In genomic region chrX:93292031-93292430, GRCm38 (mm10) we compare ENCODE assay signal across 27 mouse cellular contexts. TPM values are rescaled to one million over a fixed set of nuclear protein-coding genes. Genes with fewer than 3 reads are reported as not detected.
DNase-seq lines count a peak whose midpoint lies in the region; ATAC-seq and TF ChIP-seq lines count a peak whose summit lies in the region.
"Had no signal": no experiment of that assay in that cellular context is flagged by ENCODE, and none has a peak within 500 bp of the region (broad histone marks: within the 10 kb centered on the region; RNA-seq: fewer than 3 reads in every experiment).

No protein-coding gene starts in this region.

- peaks cover 5% of the 10 kb centered on the region; the same call in 1 of the 2 replicates for H3K4me1 ChIP-seq in midbrain, embryonic 11.5 days (ENCODE audit: control insufficient read depth, insufficient read depth, low read length)
- H3K4me1 ChIP-seq in midbrain, postnatal 0 days (ENCODE audit: insufficient read depth, low read length): no peaks in the 10 kb centered on the region
- H3K4me1 ChIP-seq in forebrain, embryonic 11.5 days (replicated peaks; ENCODE audit: control insufficient read depth, insufficient read depth, low read length): no peaks in the 10 kb centered on the region
- H3K4me1 ChIP-seq in forebrain, embryonic 15.5 days: peaks cover 11% of the 10 kb centered on the region
- H3K4me1 ChIP-seq: liver, embryonic 12.5 days had no signal

- TF ChIP-seq CTCF in midbrain, postnatal 0 days (IDR thresholded peaks at IDR 0.05): no peak

- no peak overlapping the region for H3K27ac ChIP-seq in midbrain, embryonic 11.5 days (ENCODE audit: low read depth, low read length)
- no peak overlapping the region for H3K27ac ChIP-seq in midbrain, postnatal 0 days (ENCODE audit: low read depth, low read length)
- H3K27ac ChIP-seq in forebrain, embryonic 11.5 days (ENCODE audit: low read depth, low read length): peak overlapping the region; percentile 64
- H3K27ac ChIP-seq in forebrain, embryonic 15.5 days (replicated peaks): peak overlapping the region; percentile 86
- H3K27ac ChIP-seq: gastrocnemius, adult 2 months; hindbrain, embryonic 13.5 days; limb, embryonic 13.5 days; liver, embryonic 12.5 days had no signal

- peak; percentile 92 for DNase-seq in midbrain, embryonic 11.5 days (ENCODE audit: low spot score, missing footprints)
- no peak for DNase-seq in midbrain, postnatal 0 days (ENCODE audit: low spot score)
- no peak for DNase-seq in forebrain, embryonic 11.5 days (ENCODE audit: low spot score)
- DNase-seq in layer of hippocampus, adult 9-11 months: no peak
- DNase-seq in frontal cortex, postnatal 10 days (ENCODE audit: low spot score in 2 of 2): no peak
- DNase-seq: adrenal gland, adult 8-10 months; cerebellum, adult 18-20 months; cerebellum, postnatal 14 days; gastrocnemius, adult 2 months; kidney, adult 18-20 months; kidney, postnatal 4 days; lung, adult 18-20 months; lung, postnatal 10 days; thymus, postnatal 14 days had no signal

- no peaks in the 10 kb centered on the region for H3K9me3 ChIP-seq in midbrain, embryonic 11.5 days (ENCODE audit: control insufficient read depth, low read length)
- H3K9me3 ChIP-seq in midbrain, postnatal 0 days (ENCODE audit: low read length): no peaks in the 10 kb centered on the region
- no peaks in the 10 kb centered on the region for H3K9me3 ChIP-seq in forebrain, embryonic 11.5 days (ENCODE audit: control insufficient read depth, low read length)
- H3K9me3 ChIP-seq in forebrain, embryonic 15.5 days: no peaks in the 10 kb centered on the region
- H3K9me3 ChIP-seq: hindbrain, embryonic 13.5 days; limb, embryonic 13.5 days; liver, embryonic 12.5 days had no signal

- ATAC-seq in midbrain, embryonic 11.5 days (ENCODE audit: low FRiP score): no peak
- ATAC-seq in midbrain, postnatal 0 days (ENCODE audit: low FRiP score): no peak
- no peak for ATAC-seq in forebrain, embryonic 11.5 days (replicated peaks; ENCODE audit: low FRiP score)
- ATAC-seq in forebrain, embryonic 15.5 days (replicated peaks): no peak
- no peak for ATAC-seq in megakaryocyte progenitor cell, adult 5-6 weeks (replicated peaks; ENCODE audit: poor library complexity)
- ATAC-seq: activated CD4-positive, CD25-positive, alpha-beta regulatory T cell, adult 4 months; inflammation-experienced regulatory T-cells, adult 6 months; liver, embryonic 12.5 days had no signal

- WGBS in midbrain, embryonic 11.5 days: 13% methylated on average over 6 of the region's 6 CpGs
- 11% methylated on average over 6 of the region's 6 CpGs for WGBS in midbrain, postnatal 0 days
- 22% methylated on average over 6 of the region's 6 CpGs for WGBS in forebrain, embryonic 11.5 days
- WGBS in forebrain, embryonic 15.5 days: 30% methylated on average over 6 of the region's 6 CpGs

- H3K9ac ChIP-seq in midbrain, embryonic 11.5 days (ENCODE audit: low read length): no peak overlapping the region
- H3K9ac ChIP-seq in midbrain, postnatal 0 days (replicated peaks; ENCODE audit: low read length, poor library complexity, severe bottlenecking): no peak overlapping the region
- peak overlapping the region; percentile 80 for H3K9ac ChIP-seq in forebrain, embryonic 11.5 days (ENCODE audit: low read length)
- peak overlapping the region; percentile 63 for H3K9ac ChIP-seq in forebrain, embryonic 15.5 days (replicated peaks)
- H3K9ac ChIP-seq: hindbrain, embryonic 13.5 days; limb, embryonic 13.5 days; liver, embryonic 12.5 days had no signal

- H3K36me3 ChIP-seq in midbrain, embryonic 11.5 days (ENCODE audit: control insufficient read depth, insufficient read depth, low read length): no peaks in the 10 kb centered on the region
- no peaks in the 10 kb centered on the region for H3K36me3 ChIP-seq in midbrain, postnatal 0 days (ENCODE audit: insufficient read depth, low read length)
- no peaks in the 10 kb centered on the region for H3K36me3 ChIP-seq in forebrain, embryonic 11.5 days (ENCODE audit: control insufficient read depth, insufficient read depth, low read length)
- no peaks in the 10 kb centered on the region for H3K36me3 ChIP-seq in forebrain, embryonic 15.5 days
- H3K36me3 ChIP-seq: hindbrain, embryonic 13.5 days; limb, embryonic 13.5 days; liver, embryonic 12.5 days had no signal

- H3K4me3 ChIP-seq in midbrain, embryonic 11.5 days (ENCODE audit: low read depth, low read length): no peak overlapping the region
- no peak overlapping the region for H3K4me3 ChIP-seq in midbrain, postnatal 0 days (ENCODE audit: low read depth, low read length)
- H3K4me3 ChIP-seq in forebrain, embryonic 11.5 days (ENCODE audit: low read depth, low read length): peak overlapping the region; percentile 58
- peak overlapping the region; percentile 51 for H3K4me3 ChIP-seq in forebrain, embryonic 15.5 days
- H3K4me3 ChIP-seq: gastrocnemius, adult 2 months; hindbrain, embryonic 13.5 days; limb, embryonic 13.5 days; liver, embryonic 12.5 days had no signal

- peaks cover 70% of the 10 kb centered on the region for H3K27me3 ChIP-seq in midbrain, embryonic 11.5 days (ENCODE audit: control insufficient read depth, insufficient read depth, low read length)
- peaks cover 31% of the 10 kb centered on the region for H3K27me3 ChIP-seq in midbrain, postnatal 0 days (ENCODE audit: insufficient read depth, low read length)
- H3K27me3 ChIP-seq in forebrain, embryonic 11.5 days (ENCODE audit: control insufficient read depth, insufficient read depth, low read length): peaks cover 2% of the 10 kb centered on the region
- no peaks in the 10 kb centered on the region for H3K27me3 ChIP-seq in forebrain, embryonic 15.5 days

- no peak overlapping the region for H3K4me2 ChIP-seq in midbrain, embryonic 11.5 days
- H3K4me2 ChIP-seq in midbrain, postnatal 0 days (ENCODE audit: low read depth, low read length, poor library complexity, severe bottlenecking): no peak overlapping the region
- H3K4me2 ChIP-seq in forebrain, embryonic 11.5 days (ENCODE audit: low read depth, low read length, severe bottlenecking): peak overlapping the region; percentile 53
- H3K4me2 ChIP-seq in forebrain, embryonic 15.5 days (replicated peaks): peak overlapping the region; percentile 58
- H3K4me2 ChIP-seq: hindbrain, embryonic 13.5 days; limb, embryonic 13.5 days; liver, embryonic 12.5 days had no signal

RNA-seq across cellular contexts. Expression of gene Arx, which starts 5.8 kb away (rescaled TPM):
- 6.3 and 7.5 TPM in 2 replicates for polyA plus RNA-seq in midbrain, embryonic 11.5 days (2014; fragmentation: Nextera tagmentation; extraction: Ambion mirVana)
- total RNA-seq in midbrain, postnatal 0 days (2014; rRNA removed): 1.5 and 3.5 TPM in 2 replicates
- polyA plus RNA-seq in midbrain, postnatal 0 days (2015; fragmentation: Nextera tagmentation; extraction: Ambion mirVana): 1.8 and 3.7 TPM in 2 replicates
- polyA plus RNA-seq in forebrain, embryonic 11.5 days (2014; fragmentation: Nextera tagmentation; extraction: Ambion mirVana): 48.4 and 51.3 TPM in 2 replicates
- polyA plus RNA-seq in forebrain, embryonic 15.5 days (2015; fragmentation: Nextera tagmentation; extraction: Ambion mirVana): 62.6 and 62.8 TPM in 2 replicates
- 0.10 TPM in 1 of 2 replicates, not detected in the other for total RNA-seq in megakaryocyte progenitor cell, adult 5-6 weeks (2015)
- not detected in 2 replicates for total RNA-seq in megakaryocyte progenitor cell, adult 5-6 weeks (2017)
- total RNA-seq: heart, adult 8-10 months; MEL; monocyte, adult 5-6 weeks; neutrophil, adult 5-6 weeks had no signal
- polyA plus RNA-seq: activated CD4-positive, CD25-positive, alpha-beta regulatory T cell, adult 4 months; heart, embryonic 14.5 days; inflammation-experienced regulatory T-cells, adult 6 months; spleen, adult 2 months had no signal

Comparison
In these comparisons a context has a peak if more than half of its experiments do, and no peak if none do; other contexts are left out.
1. H3K27ac ChIP-seq: peak in forebrain, embryonic 11.5 days (single experiment) and forebrain, embryonic 15.5 days (single experiment); none in midbrain, embryonic 11.5 days (single experiment) and midbrain, postnatal 0 days (single experiment).
2. H3K4me2 ChIP-seq: peak in forebrain, embryonic 11.5 days (single experiment) and forebrain, embryonic 15.5 days (single experiment); none in midbrain, embryonic 11.5 days (single experiment) and midbrain, postnatal 0 days (single experiment).
3. H3K4me3 ChIP-seq: peak in forebrain, embryonic 11.5 days (single experiment) and forebrain, embryonic 15.5 days (single experiment); none in midbrain, embryonic 11.5 days (single experiment) and midbrain, postnatal 0 days (single experiment).
4. H3K9ac ChIP-seq: peak in forebrain, embryonic 11.5 days (single experiment) and forebrain, embryonic 15.5 days (single experiment); none in midbrain, embryonic 11.5 days (single experiment) and midbrain, postnatal 0 days (single experiment).